Mouse (Mus musculus) bone marrow, adult 2 months (tissue): ENCODE results near the gene Kyat1. TPM values are rescaled to one million over a fixed set of nuclear protein-coding genes. Genes with fewer than 3 reads are reported as not detected.

ENCODE experiments used
- H3K27ac ChIP-seq: fragments of 200-500 bp; 2 replicates; pipeline ENCODE4 v1.5.1; 2012; ENCODE audit warnings: low read depth, mild to moderate bottlenecking, control low read depth, inconsistent platforms, low read length; ENCODE audit not compliant: control insufficient read depth, poor library complexity, insufficient read depth
- H3K4me1 ChIP-seq: fragments of 200-500 bp; 2 replicates; pipeline ENCODE4 v1.6.1; 2011; ENCODE audit warnings: low read length; ENCODE audit not compliant: control insufficient read depth, insufficient read depth
- H3K4me3 ChIP-seq: fragments of 200-500 bp; replicated peaks from 2 replicates; pipeline ENCODE3; 2011; ENCODE audit warnings: mild to moderate bottlenecking, low read depth, low read length, control low read depth; ENCODE audit not compliant: control insufficient read depth
- CTCF ChIP-seq: fragments of 200-500 bp; IDR thresholded peaks from 2 replicates; pipeline ENCODE4 v1.5.1; 2011; ENCODE audit warnings: low read length, control low read depth; ENCODE audit not compliant: control insufficient read depth, insufficient read depth
- POLR2A ChIP-seq: fragments of 200-500 bp; IDR thresholded peaks from 2 replicates; pipeline ENCODE4 v1.6.1; 2011; ENCODE audit warnings: low read depth, mild to moderate bottlenecking, control low read depth, low read length, borderline replicate concordance; ENCODE audit not compliant: control insufficient read depth
- WGBS: fragments of 180-500 bp; shearing (Covaris S2); methylation state at CpG from one replicate; pipeline ENCODE4 v1.1.7; 2018; 5-methylcytosine and 5-hydroxymethylcytosine counted together
- polyA plus RNA-seq: library from polyadenylated mRNA; stranded (reverse); fragments of >200 nt; gene quantifications from 2 replicates; pipeline ENCODE4 v1.2.4, GENCODE M21; 2011; ENCODE audit warnings: low replicate concordance; ENCODE audit not compliant: missing spikeins, insufficient read depth, insufficient read length

Kyat1 gene
- polyA plus RNA-seq, 1 experiment: 6.5 TPM

DNA sequence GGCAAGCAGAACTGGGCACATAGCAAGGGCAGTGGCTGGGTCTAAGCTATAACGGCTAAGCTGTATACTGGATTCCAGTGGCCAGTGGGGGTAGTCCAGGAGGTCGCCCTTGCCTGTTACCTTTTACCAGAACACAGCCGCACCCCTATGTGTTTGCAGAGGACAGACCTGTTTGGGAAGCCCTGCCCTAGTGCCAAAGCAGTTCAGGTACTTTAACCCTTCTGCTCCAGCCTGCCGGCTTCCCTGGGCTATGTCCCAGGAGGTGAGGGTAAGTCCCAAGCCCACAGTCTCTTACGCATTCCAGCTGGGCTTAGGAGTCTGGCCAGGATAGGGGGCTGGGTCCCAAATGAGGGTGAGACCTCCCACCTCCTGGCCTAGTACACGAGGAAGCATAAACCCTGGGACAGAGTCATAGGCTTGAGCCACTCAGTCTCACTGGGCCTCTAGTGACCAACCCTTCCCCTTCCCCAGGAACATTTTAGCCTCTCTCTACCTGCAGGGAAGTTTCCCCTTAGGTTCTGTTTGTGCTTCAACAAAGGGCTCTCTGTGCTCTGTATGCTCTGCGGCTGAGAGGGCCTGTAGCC is 39.0 kb upstream of the Kyat1 start:
- WGBS: 82% methylated on average over 7 of the region's 7 CpGs
- Histone ChIP-seq H3K27ac (no peak overlapping the region), H3K4me3 (no peak overlapping the region), H3K4me1 (peaks cover 4% of the 10 kb centered on the region)
- TF ChIP-seq CTCF (no peak), POLR2A (no peak)

DNA sequence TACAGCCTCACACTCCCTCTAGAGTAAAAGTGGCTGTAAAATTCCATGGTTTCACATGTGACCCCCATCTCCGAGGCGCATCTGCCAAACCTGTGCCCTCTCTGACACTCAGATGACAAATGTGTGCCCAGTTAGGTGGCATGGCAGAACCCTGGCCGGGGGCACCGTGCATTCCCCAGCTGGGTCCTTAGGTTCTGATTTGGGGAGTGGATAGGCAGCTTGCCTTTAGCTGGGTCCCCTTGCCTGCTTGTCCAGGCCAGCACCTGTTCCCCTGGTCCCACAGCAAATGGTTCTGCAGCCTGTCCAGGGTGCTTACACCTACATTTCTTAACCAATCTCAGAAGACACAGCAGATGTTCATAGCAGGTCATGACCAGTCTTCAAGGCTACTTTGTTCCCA is 37.7 kb upstream of the Kyat1 start:
- WGBS: 91% methylated on average over 4 of the region's 4 CpGs
- no peak overlapping the region for H3K27ac ChIP-seq

DNA sequence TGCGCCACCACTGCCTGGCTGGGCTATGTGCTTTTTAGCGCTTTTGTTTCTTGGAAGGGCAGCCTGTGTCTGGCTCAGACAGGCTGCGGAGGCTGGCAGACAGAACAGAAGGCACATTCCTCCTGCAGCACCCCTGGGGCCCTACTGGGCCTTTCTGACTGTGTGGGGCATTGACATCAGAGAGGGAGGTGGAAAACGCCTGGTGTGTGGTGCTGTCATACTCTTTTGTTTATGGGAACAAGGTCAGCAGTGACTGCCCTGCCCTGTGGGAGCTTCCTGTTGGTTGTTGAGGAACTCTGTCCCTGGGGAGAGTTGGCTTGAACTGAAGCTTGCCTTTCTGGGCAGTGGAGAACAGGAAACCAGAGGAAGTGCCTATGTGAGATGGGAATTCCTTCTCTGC is 36.9 kb upstream of the Kyat1 start:
- no peak for TF ChIP-seq POLR2A
- TF ChIP-seq CTCF: no peak
- WGBS: 68% methylated on average over 4 of the region's 4 CpGs
- Histone ChIP-seq H3K4me3 (no peak overlapping the region), H3K27ac (no peak overlapping the region), H3K4me1 (peaks cover 8% of the 10 kb centered on the region)

More for the DNA sequence above, 37.7 kb upstream of the Kyat1 start:
- Histone ChIP-seq H3K4me3 (no peak overlapping the region), H3K4me1 (peaks cover 8% of the 10 kb centered on the region)
- TF ChIP-seq POLR2A: no peak
- TF ChIP-seq CTCF: no peak

DNA sequence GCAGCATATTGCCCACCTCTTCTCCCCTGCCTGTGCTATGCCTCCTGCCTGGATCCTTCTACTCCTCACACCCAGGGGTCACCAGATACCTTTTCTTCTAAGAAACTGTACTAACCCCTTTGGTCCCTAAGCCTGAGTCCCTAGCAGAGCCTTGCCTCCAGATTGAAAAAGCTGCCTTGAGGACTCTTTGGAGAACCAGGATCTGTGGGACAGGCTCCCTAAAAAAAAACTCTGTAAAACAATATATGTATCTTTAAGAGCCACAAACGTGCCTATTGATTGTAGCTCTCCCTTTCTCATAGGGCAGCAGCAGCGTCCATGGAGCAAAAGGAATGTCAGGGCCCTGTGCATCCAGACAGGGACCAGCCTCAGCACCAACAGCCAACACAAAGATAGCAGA is 34.6 kb upstream of the Kyat1 start, which contains the start of gene Gm28035:
Gm28035 (plus strand) TSS at position 301 of the 400 bp plus-strand sequence.
- H3K27ac ChIP-seq: peak within 1 kb of the TSS; percentile 43
- peaks cover 5% of the 10 kb centered on the region; the same call in 1 of the 2 replicates for H3K4me1 ChIP-seq
- no peak for TF ChIP-seq CTCF
- no peak for TF ChIP-seq POLR2A
- peak within 1 kb of the TSS; percentile 10 for H3K4me3 ChIP-seq
- 56% methylated on average over 2 of the region's 2 CpGs for WGBS

DNA sequence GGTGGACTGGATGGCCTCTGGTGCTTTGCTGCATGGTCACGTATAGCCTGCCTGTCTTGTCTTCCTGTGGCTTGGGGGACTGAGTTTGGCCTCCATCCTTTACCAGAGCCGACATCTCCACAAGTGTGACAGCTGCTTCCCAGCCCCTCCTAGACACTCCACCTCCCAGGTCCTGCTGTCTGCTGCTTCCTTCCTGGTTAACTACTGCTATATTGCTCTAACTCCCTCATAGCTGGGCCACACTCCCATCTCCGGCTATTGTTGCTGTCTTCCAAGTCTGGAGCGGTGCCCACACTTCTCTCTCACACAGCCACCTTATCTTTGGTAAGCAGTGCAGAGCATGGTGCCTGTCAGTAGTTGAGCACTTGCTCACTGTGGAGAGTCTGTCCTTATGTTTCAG is 34.1 kb upstream of the Kyat1 start:
- peak overlapping the region; percentile 43 for H3K27ac ChIP-seq
- H3K4me1 ChIP-seq: peaks cover 5% of the 10 kb centered on the region; the same call in 1 of the 2 replicates
- TF ChIP-seq CTCF (no peak), POLR2A (no peak)
- 64% methylated on average over 4 of the region's 4 CpGs for WGBS
- H3K4me3 ChIP-seq: peak overlapping the region; percentile 10

DNA sequence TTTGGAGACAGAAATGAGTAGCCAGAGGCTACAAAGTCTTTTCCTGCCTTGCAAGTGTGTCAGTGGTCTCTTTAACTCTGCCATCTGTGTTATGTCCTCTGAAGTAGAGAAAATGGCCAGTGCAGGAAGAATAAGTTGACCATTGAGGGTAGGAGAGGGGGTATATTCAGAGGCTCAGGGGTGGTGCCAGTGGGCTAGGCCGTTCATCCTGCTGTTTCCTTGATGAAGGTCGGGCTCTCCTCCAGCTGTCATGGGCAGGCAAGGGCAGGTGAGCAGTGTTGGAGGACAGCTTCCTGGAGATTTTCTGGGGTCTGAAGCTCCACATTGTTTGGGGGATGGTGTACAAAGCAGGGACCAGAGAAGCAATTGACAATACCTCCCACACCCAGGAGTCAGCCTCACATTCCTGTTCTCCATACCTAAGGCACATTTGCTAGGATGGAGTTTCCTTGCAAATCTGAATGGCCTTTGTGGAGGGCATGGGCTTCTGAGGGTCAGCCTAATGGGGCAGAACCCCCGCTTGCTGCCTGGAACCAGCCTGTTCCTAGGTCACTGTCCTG is 33.3 kb upstream of the Kyat1 start:
- TF ChIP-seq CTCF (no peak), POLR2A (no peak)
- peaks cover 5% of the 10 kb centered on the region; the same call in 1 of the 2 replicates for H3K4me1 ChIP-seq
- 0 out of 2 replicates have a peak overlapping the region, but pooled peaks have one; percentile 3 for H3K27ac ChIP-seq
- 62% methylated on average over 3 of the region's 3 CpGs for WGBS
- H3K4me3 ChIP-seq: peak overlapping the region; percentile 93

DNA sequence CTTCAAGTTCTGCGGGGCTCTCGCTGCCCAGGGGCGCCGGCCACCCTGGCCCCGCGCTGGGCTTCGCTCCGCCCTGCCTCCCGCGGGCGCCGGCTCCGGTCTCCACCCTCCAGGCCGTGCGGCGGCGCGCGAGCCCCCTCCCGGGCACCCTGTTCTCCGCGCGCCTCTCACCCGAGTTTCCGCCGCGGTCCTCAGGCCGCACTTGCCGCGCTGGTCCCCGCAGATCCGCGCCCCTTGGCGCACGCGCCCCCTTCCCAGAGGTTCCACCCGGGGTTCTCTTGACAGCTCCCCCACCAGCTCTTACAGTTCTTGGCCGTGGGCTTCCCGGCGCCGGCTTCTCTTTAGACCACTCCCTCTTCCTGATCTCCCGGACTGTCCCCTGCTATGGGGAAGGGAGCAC is 32.2 kb upstream of the Kyat1 start:
- WGBS: under 1% methylated on average over 42 of the region's 42 CpGs
- H3K4me3 ChIP-seq: peak overlapping the region; percentile 93
- peaks cover 5% of the 10 kb centered on the region; the same call in 1 of the 2 replicates for H3K4me1 ChIP-seq
- H3K27ac ChIP-seq: peak overlapping the region; percentile 89
- TF ChIP-seq CTCF (no peak), POLR2A (no peak)

DNA sequence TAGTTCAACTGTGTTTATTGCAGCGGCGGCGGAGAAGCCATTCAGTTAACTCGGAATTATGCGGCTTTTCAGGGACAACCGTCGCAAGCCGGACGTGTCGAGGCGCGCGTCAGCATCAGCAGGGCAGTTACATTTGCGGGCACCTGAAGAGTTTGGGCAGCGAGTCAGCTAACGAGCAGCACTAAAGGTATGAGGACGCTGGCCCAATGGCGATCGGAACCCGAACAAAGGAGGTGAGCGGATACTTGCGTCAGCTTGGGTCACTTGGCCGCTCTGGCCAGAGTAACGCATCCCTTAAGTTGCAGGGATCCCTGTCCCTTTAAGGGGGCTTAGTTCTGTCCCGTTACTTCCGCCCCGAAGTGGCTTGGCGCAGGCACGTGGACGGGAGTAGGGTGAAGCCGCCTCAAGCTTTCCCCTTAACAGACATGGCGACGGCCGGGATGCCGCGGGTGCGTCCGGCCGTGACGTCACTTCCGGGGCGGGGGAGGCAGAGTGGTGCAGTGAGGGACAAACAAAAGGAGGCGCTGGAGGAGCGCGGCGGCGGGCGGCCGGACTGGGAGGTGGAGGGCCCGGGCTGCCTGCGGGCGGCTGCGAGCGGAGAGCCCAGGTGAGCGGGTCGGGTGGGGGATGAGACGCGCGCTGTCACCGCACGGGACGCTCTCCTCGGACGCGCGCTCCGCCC is 31.7 kb upstream of the Kyat1 start, which contains the start of gene Lrrc8a:
Lrrc8a (plus strand) TSS at position 517 of the 682 bp plus-strand sequence.
- peak within 1 kb of the TSS; percentile 89 for H3K27ac ChIP-seq
- H3K4me3 ChIP-seq: peak within 1 kb of the TSS; percentile 93
- WGBS: under 1% methylated on average over 58 of the region's 67 CpGs
- peaks cover 5% of the 10 kb centered on the region; the same call in 1 of the 2 replicates for H3K4me1 ChIP-seq
- TF ChIP-seq POLR2A (peak; percentile 73), CTCF (0 out of 2 replicates have a peak, but pooled peaks have one; percentile 21)
